Mouse (Mus musculus) embryonic fibroblast, embryonic 13.5 days (primary cell): Measurements from ENCODE around the gene Kcnk13.

Source experiments
- CTCF ChIP-seq: IDR thresholded peaks from 2 replicates; pipeline ENCODE4 v1.5.1; 2011; ENCODE audit warnings: mild to moderate bottlenecking, control low read depth, low read length, moderate library complexity, borderline replicate concordance; ENCODE audit not compliant: insufficient read depth
- POLR2A ChIP-seq: IDR thresholded peaks from 2 replicates; pipeline ENCODE4 v1.6.1; 2011; ENCODE audit warnings: low read depth, mild to moderate bottlenecking, control low read depth, low read length, moderate library complexity

GRCm38 (mm10) chr12:99939179-99939578 lies 25.1 kb upstream of the Kcnk13 start:
- no peak for TF ChIP-seq POLR2A
- TF ChIP-seq CTCF: no peak
